Mouse (Mus musculus): ENCODE measurements around the gene Sfxn2. TPM values are rescaled to one million over a fixed set of nuclear protein-coding genes. Genes with fewer than 3 reads are reported as not detected.

The Sfxn2 gene
- total and polyA plus RNA-seq, 3 experiments = 20.3 to 36.6 (median 21.2) TPM

DNA sequence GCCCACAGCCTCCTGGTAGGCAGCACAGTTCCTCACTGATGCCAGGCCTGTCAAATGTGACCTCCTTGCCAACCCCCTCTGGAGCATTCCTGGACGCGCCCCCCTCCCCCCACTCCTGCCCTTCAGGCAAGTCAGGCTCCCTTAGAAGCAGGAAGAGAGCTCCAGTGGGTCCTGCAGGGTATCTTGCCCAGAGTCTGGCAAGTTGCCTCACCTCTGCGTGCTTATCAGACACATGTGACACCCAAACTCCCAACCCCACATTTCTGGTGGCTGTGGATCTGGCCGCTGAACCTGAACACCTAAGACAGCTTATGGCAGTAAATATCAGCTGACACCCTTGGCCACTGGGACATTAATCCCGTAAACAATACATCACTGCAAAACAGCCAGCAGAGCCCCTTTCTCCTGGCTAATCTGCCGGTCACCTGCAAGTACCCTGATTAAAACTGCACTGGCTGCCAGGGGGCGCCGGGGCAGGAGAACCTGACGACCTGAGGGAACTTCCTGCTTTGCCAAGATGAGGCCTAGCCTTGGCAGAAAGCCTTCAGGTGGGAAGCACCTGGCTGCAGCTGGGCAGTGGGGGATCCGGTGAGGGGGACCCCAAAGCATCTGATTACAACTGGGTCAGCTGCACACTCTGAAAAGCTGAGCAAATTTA lies 41.0 kb upstream of the Sfxn2 start (continued):
- TF ChIP-seq TCF12 (IDR thresholded peaks at IDR 0.05; ENCODE audit: low read depth, low read length) = peak; percentile 82
- peak; percentile 78 for TF ChIP-seq MAX (IDR thresholded peaks at IDR 0.05; ENCODE audit: low read length)
- TF ChIP-seq USF2 (IDR thresholded peaks at IDR 0.05; ENCODE audit: borderline replicate concordance in 1 of 2, insufficient read depth in 1 of 2, low read depth in 1 of 2, low read length in 2 of 2) = peak in 1 of 2 experiments; percentile 57; a peak in 2 of 4 replicates
- peak; percentile 32; the same call in 1 of the 2 replicates for TF ChIP-seq MAFK (IDR thresholded peaks at IDR 0.05; ENCODE audit: borderline replicate concordance, low read depth, low read length)
- peak; percentile 90 for TF ChIP-seq GATA1 (IDR thresholded peaks at IDR 0.05; ENCODE audit: low read depth, low read length)
- no peak for TF ChIP-seq E2F4 (IDR thresholded peaks at IDR 0.05; ENCODE audit: borderline replicate concordance, low read depth, low read length)
- no peak for TF ChIP-seq NRF1 (IDR thresholded peaks at IDR 0.05; ENCODE audit: insufficient read depth, low read depth, low read length, poor library complexity, severe bottlenecking)
- 0 out of 2 replicates have a peak, but pooled peaks have one; percentile 42 for TF ChIP-seq JUND (IDR thresholded peaks at IDR 0.05; ENCODE audit: low read depth, low read length)
- TF ChIP-seq ZNF384 (IDR thresholded peaks at IDR 0.05; ENCODE audit: low read depth, low read length) = peak; percentile 76

DNA sequence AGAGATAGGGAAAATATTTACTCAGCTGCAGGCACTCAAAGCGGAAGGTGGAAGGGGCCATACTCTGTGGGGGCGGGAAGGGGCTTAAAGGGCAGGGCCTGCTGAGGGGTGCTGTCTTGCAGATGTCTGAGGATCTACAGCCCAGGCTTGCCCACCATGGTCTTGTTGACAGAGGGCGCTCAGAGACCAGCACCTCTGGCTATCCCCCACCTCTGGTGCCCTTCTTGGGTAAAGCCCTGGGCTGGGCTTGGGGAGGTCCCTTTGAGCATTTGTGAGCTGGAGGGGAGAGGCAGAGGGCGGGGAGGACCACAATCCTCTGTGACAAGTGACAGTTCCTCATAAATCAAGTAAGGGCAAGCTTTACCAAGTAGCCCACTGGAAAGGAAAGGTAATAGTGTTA lies 40.1 kb upstream of the Sfxn2 start:
- H3K79me2 ChIP-seq (ENCODE audit: control insufficient read depth, insufficient read depth, low read length, poor library complexity) = no peaks in the 10 kb centered on the region; the same call in 1 of the 2 replicates
- H3K27me3 ChIP-seq (ENCODE audit: control insufficient read depth in 1 of 2, insufficient read depth in 2 of 2, low read length in 2 of 2) = no peaks in the 10 kb centered on the region
- H3K36me3 ChIP-seq (ENCODE audit: control insufficient read depth in 1 of 2, insufficient read depth in 2 of 2, low read length in 2 of 2) = peaks cover 0 to 25% of the 10 kb centered on the region in 2 experiments; a peak in 2 of 4 replicates
- TF ChIP-seq MAX (IDR thresholded peaks at IDR 0.05; ENCODE audit: low read length) = no peak
- TF ChIP-seq SIN3A (IDR thresholded peaks at IDR 0.05; ENCODE audit: low read length) = no peak
- TF ChIP-seq ELF1 (IDR thresholded peaks at IDR 0.05; ENCODE audit: low read depth, low read length) = no peak
- no peak for TF ChIP-seq EP300 (IDR thresholded peaks at IDR 0.05; ENCODE audit: low read depth in 1 of 2, low read length in 2 of 2)
- no peak for TF ChIP-seq MXI1 (IDR thresholded peaks at IDR 0.05; ENCODE audit: low read depth, low read length)
- TF ChIP-seq KAT2A (conservative IDR thresholded peaks at IDR 0.05; ENCODE audit: low read depth, low read length) = no peak
- no peak for TF ChIP-seq MYC (IDR thresholded peaks at IDR 0.05; ENCODE audit: low read depth, low read length)
- TF ChIP-seq SMC3 (IDR thresholded peaks at IDR 0.05; ENCODE audit: low read depth, low read length) = no peak
- no peak for TF ChIP-seq NRF1 (IDR thresholded peaks at IDR 0.05; ENCODE audit: insufficient read depth, low read depth, low read length, poor library complexity, severe bottlenecking)
- no peak for TF ChIP-seq USF1 (IDR thresholded peaks at IDR 0.05; ENCODE audit: low read depth, low read length)
- no peak overlapping the region for H3K27ac ChIP-seq (ENCODE audit: control insufficient read depth, low read depth, low read length)
- H3K9ac ChIP-seq (ENCODE audit: control insufficient read depth, low read depth, low read length, poor library complexity, severe bottlenecking) = no peak overlapping the region
- DNase-seq (ENCODE audit: low read depth, low spot score) = peak; percentile 54
- H3K4me3 ChIP-seq (ENCODE audit: control insufficient read depth in 1 of 2, insufficient read depth in 1 of 2, low read depth in 2 of 2, low read length in 2 of 2) = no peak overlapping the region
- H3K4me1 ChIP-seq (ENCODE audit: control insufficient read depth in 1 of 2, insufficient read depth in 2 of 2, low read length in 2 of 2) = peaks cover 12 to 30% of the 10 kb centered on the region in 2 experiments
- no peaks in the 10 kb centered on the region for H3K9me3 ChIP-seq (replicated peaks; ENCODE audit: insufficient read depth, low read length)

Data from MEL (cell line).